Mouse (Mus musculus): Measurements from ENCODE around the gene Ppcdc. TPM values are rescaled to one million over a fixed set of nuclear protein-coding genes. Genes with fewer than 3 reads are reported as not detected.

Ppcdc gene
- polyA plus RNA-seq, 1 experiment from 2014 or later = 22.5 TPM

DNA sequence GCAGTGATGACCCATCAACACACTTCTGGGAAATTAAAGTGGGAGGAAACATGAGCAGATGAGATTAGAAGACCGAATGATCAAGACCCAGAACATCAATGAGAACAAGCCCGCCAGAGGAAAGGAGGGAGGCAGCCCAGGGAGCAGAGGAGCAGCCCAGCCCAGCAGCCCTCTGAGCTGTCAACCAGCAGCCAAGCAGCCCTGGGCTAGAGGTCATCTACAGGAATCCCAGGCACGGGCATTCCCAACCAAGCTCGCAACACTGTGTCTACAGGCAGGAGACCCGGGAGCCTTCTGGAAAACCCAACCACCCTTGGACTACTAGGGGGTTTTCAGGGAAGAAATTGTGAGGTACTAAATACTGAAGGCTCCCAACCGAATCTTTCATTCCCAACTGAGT is 15.9 kb downstream of the Ppcdc start:
- WGBS = 82% methylated on average over 6 of the region's 6 CpGs
- H3K4me2 ChIP-seq (ENCODE audit: low read depth) = no peak overlapping the region

DNA sequence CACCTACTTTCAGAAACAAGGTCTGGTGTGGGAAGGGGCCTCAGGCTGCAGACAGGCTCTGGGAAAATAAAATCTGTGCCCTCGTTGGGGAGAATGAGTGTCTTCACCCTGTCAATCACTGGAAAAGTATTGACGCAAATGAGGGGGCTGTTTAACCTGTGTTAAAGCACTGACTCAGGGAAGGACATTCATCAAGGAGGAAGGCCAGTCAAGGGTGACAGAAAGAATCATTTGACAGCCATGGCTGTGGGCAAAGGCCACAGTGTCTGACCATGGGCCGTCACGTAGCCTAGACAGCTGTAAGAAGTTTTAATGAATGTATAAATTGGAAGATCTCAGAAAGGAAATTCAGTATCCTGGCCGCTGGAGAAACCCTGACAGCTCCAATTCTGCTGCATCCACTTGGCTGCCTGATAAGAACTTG is 18.2 kb downstream of the Ppcdc start:
- no peak overlapping the region for H3K4me2 ChIP-seq (ENCODE audit: low read depth)
- no peak overlapping the region; the same call in 1 of the 2 replicates for H3K9ac ChIP-seq (ENCODE audit: low read length)
- ATAC-seq (ENCODE audit: insufficient read depth, low FRiP score, low TSS enrichment) = no peak
- H3K36me3 ChIP-seq (ENCODE audit: control insufficient read depth, insufficient read depth, low read length) = no peaks in the 10 kb centered on the region
- WGBS = 62% methylated on average over 5 of the region's 5 CpGs
- no peak overlapping the region for H3K27ac ChIP-seq (ENCODE audit: low read depth, low read length)
- H3K27me3 ChIP-seq (ENCODE audit: control insufficient read depth, insufficient read depth, low read length) = no peaks in the 10 kb centered on the region
- no peaks in the 10 kb centered on the region; the same call in 1 of the 2 replicates for H3K4me1 ChIP-seq (ENCODE audit: control insufficient read depth, insufficient read depth, low read length)
- H3K4me3 ChIP-seq (ENCODE audit: low read depth, low read length) = no peak overlapping the region
- H3K9me3 ChIP-seq (ENCODE audit: control insufficient read depth, low read length) = no peaks in the 10 kb centered on the region
- DNase-seq (ENCODE audit: low spot score) = no peak

More for the DNA sequence above, 15.9 kb downstream of the Ppcdc start:
- no peak overlapping the region for H3K9ac ChIP-seq (ENCODE audit: low read length)
- H3K9me3 ChIP-seq (ENCODE audit: control insufficient read depth, low read length) = no peaks in the 10 kb centered on the region
- no peak overlapping the region for H3K4me3 ChIP-seq (ENCODE audit: low read depth, low read length)
- H3K27ac ChIP-seq (ENCODE audit: low read depth, low read length) = no peak overlapping the region
- no peak for DNase-seq (ENCODE audit: low spot score)
- no peaks in the 10 kb centered on the region for H3K36me3 ChIP-seq (ENCODE audit: control insufficient read depth, insufficient read depth, low read length)
- no peaks in the 10 kb centered on the region for H3K27me3 ChIP-seq (ENCODE audit: control insufficient read depth, insufficient read depth, low read length)
- no peaks in the 10 kb centered on the region; the same call in 1 of the 2 replicates for H3K4me1 ChIP-seq (ENCODE audit: control insufficient read depth, insufficient read depth, low read length)
- no peak for ATAC-seq (ENCODE audit: insufficient read depth, low FRiP score, low TSS enrichment)

DNA sequence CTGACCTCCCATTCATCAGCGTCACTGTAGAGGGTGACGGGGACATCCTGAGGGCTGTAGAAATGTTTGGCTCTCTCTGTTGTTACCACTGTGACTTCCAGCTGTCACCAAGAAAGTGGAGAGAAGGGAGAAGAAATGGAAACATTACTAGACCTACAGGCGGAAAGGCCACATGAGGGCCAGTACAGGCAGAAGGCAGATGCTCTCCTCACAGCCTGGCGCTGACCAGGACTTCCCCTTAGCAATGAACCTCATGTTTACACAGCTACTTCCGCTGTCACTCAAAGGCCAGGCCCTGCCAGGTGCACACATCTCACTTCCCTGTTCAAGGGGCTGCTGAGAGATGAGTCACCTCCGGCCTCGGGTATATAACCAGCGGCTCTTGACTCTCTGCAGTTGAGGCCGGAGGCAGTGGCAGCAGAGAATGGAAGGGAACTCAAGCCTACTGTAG is 18.8 kb downstream of the Ppcdc start:
- H3K9ac ChIP-seq (ENCODE audit: low read length) = no peak overlapping the region
- H3K9me3 ChIP-seq (ENCODE audit: control insufficient read depth, low read length) = no peaks in the 10 kb centered on the region
- no peak for DNase-seq (ENCODE audit: low spot score)
- H3K27me3 ChIP-seq (ENCODE audit: control insufficient read depth, insufficient read depth, low read length) = no peaks in the 10 kb centered on the region
- no peak overlapping the region for H3K4me2 ChIP-seq (ENCODE audit: low read depth)
- H3K4me1 ChIP-seq (ENCODE audit: control insufficient read depth, insufficient read depth, low read length) = no peaks in the 10 kb centered on the region; the same call in 1 of the 2 replicates
- WGBS = 54% methylated on average over 9 of the region's 9 CpGs
- H3K27ac ChIP-seq (ENCODE audit: low read depth, low read length) = no peak overlapping the region
- H3K4me3 ChIP-seq (ENCODE audit: low read depth, low read length) = no peak overlapping the region
- ATAC-seq (ENCODE audit: insufficient read depth, low FRiP score, low TSS enrichment) = no peak
- no peaks in the 10 kb centered on the region for H3K36me3 ChIP-seq (ENCODE audit: control insufficient read depth, insufficient read depth, low read length)

DNA sequence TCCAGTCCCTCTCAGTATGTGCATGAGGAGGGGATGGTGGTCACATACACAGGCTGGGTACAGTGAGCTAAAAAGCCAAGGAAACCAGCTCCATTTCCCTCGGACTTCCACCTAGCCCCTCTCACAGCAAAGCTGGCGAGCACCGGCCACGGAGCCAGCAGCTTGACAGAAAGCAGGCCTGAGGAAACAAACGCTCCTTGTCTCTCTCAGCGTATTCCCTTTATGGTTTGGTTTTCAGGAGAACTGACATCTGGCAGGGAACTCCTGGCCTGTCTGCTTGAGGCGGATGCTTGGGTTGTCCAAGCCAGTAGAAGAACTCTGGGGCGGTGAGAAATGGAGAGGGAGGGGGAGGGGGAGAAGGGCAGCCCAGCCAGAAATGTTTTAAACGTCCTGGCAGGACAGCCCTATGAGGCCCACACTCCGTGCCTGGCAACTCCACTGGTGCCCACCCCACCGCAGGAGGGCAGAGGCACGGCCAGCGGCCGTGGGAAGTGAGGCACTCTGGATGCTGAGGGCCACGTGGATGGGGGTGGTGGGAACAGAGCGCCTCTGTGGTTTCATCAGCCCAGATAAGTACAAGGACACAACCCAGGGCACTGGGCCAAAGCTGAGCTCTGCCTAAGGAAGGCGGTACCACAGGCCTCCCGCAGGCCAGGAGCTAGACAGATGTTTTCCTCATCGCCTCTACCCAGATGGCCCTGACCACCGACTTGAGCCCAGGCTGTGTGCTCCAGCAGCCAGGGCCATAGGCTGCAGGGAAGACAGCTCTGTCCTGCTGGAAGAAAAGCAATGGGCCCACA is 19.4 kb downstream of the Ppcdc start:
- Histone ChIP-seq H3K4me1 (ENCODE audit: control insufficient read depth, insufficient read depth, low read length) (no peaks in the 10 kb centered on the region; the same call in 1 of the 2 replicates), H3K4me3 (ENCODE audit: low read depth, low read length) (no peak overlapping the region), H3K36me3 (ENCODE audit: control insufficient read depth, insufficient read depth, low read length) (no peaks in the 10 kb centered on the region), H3K27ac (ENCODE audit: low read depth, low read length) (peak overlapping the region; percentile 36; the same call in 1 of the 2 replicates), H3K9ac (ENCODE audit: low read length) (peak overlapping the region; percentile 8; the same call in 1 of the 2 replicates), H3K27me3 (ENCODE audit: control insufficient read depth, insufficient read depth, low read length) (no peaks in the 10 kb centered on the region), H3K9me3 (ENCODE audit: control insufficient read depth, low read length) (no peaks in the 10 kb centered on the region), H3K4me2 (ENCODE audit: low read depth) (no peak overlapping the region)
- 51% methylated on average over 20 of the region's 20 CpGs for WGBS
- ATAC-seq (ENCODE audit: insufficient read depth, low FRiP score, low TSS enrichment) (no peak), DNase-seq (ENCODE audit: low spot score) (peak; percentile 33)

DNA sequence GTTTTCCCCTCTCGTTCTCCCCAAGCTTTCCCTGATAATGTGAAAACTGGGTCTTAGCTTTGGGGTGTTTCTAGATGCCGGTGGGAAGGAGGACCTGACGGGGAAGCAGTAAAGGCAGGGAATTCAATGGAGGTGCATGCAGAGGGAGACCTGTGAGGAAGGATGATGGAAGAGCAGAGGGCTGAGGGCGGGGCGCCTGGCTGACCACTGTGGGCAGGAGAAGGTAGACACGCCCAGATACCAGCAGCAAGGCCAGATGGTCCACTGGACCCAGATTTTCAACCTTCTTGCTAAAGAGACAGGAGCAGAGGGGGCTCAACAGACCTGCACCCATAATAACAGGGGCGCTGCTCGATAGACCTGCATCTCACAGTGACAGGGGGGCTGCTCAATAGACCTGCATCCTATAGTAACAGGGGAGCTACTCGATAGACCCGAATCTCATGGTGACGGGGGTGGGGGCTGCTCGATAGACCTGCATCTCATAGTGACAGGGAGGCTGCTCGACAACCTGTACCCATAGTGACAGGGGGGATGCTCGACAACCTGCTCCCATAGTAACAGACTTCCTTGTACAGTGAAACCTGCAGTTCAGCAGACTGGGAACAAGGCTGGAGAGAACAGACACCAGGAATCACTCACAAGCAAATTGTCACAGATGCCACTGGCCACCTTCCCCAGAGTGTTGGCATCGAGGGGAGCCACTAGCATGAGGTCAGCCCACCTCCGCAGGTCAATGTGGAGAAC is 20.2 kb downstream of the Ppcdc start:
- DNase-seq (ENCODE audit: low spot score) = no peak
- Histone ChIP-seq H3K4me3 (ENCODE audit: low read depth, low read length) (no peak overlapping the region), H3K27me3 (ENCODE audit: control insufficient read depth, insufficient read depth, low read length) (no peaks in the 10 kb centered on the region), H3K9ac (ENCODE audit: low read length) (no peak overlapping the region), H3K4me1 (ENCODE audit: control insufficient read depth, insufficient read depth, low read length) (no peaks in the 10 kb centered on the region; the same call in 1 of the 2 replicates), H3K27ac (ENCODE audit: low read depth, low read length) (no peak overlapping the region), H3K9me3 (ENCODE audit: control insufficient read depth, low read length) (no peaks in the 10 kb centered on the region), H3K4me2 (ENCODE audit: low read depth) (no peak overlapping the region), H3K36me3 (ENCODE audit: control insufficient read depth, insufficient read depth, low read length) (no peaks in the 10 kb centered on the region)
- no peak for ATAC-seq (ENCODE audit: insufficient read depth, low FRiP score, low TSS enrichment)
- 87% methylated on average over 16 of the region's 16 CpGs for WGBS

DNA sequence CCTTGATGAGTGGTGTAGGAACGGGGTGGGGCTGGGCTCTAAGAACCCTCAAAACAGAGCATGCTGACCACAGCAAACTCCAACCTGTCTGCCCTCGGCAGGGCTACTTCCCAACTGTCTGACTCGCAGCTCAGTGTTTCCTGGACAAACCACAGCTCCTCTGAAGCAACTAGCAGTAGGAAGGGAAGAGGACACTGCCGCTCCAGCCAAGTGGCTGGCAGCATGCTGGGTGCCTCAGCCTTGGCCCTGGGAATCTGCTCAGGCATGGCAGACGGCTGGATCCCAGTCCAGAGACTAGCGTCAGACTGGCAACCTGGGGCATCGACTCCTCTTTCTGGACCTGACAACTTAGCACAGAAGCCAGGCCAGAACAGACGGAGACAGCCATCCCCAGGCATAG is 22.6 kb downstream of the Ppcdc start:
- H3K27me3 ChIP-seq (ENCODE audit: control insufficient read depth, insufficient read depth, low read length) = no peaks in the 10 kb centered on the region
- no peaks in the 10 kb centered on the region for H3K36me3 ChIP-seq (ENCODE audit: control insufficient read depth, insufficient read depth, low read length)
- DNase-seq (ENCODE audit: low spot score) (no peak), ATAC-seq (ENCODE audit: insufficient read depth, low FRiP score, low TSS enrichment) (no peak)
- H3K4me2 ChIP-seq (ENCODE audit: low read depth) = no peak overlapping the region
- H3K4me1 ChIP-seq (ENCODE audit: control insufficient read depth, insufficient read depth, low read length) = no peaks in the 10 kb centered on the region; the same call in 1 of the 2 replicates
- no peak overlapping the region for H3K27ac ChIP-seq (ENCODE audit: low read depth, low read length)
- 80% methylated on average over 8 of the region's 8 CpGs for WGBS
- H3K4me3 ChIP-seq (ENCODE audit: low read depth, low read length) = no peak overlapping the region
- no peaks in the 10 kb centered on the region for H3K9me3 ChIP-seq (ENCODE audit: control insufficient read depth, low read length)
- no peak overlapping the region for H3K9ac ChIP-seq (ENCODE audit: low read length)

DNA sequence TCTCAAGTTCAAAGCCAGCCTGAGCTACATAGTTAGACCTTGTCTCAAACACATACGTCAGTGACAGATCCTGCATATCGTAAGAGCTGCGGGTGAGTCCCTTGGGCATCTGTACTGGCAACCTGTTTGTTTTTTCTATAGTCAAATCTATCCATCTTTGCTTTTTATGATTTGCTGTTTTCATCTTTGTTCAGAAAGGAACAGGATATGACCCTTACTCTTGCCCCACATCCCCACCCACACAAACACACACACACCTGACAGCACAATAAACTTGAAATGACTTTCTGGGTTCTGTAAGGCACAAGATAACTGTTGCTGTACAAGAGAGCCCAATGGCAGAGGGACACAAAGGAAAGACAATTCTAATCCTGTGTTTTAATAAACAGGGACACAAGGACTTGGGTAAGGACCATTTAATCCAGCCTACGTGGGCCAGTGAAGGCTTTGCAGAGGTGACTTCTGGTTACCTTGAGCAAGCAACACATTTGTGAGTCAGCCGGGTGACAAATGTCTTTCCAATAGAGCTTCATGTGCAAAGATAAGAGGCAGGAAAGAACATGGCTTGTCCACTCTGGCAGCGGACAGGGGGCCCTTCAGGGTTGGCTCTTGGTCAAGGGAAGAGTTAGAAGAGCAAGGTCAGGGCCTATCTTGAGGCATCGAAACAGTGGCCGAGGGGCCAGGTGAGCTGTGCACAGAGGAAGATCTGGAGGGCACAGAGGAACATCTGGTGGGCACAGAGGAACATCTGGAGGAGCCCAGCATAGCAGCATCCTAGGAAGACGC is 32.6 kb downstream of the Ppcdc start:
- no peaks in the 10 kb centered on the region for H3K4me1 ChIP-seq (ENCODE audit: control insufficient read depth, insufficient read depth, low read length)
- WGBS = 92% methylated on average over 9 of the region's 9 CpGs
- ATAC-seq (ENCODE audit: insufficient read depth, low FRiP score, low TSS enrichment) (no peak), DNase-seq (ENCODE audit: low spot score) (no peak)
- no peaks in the 10 kb centered on the region for H3K36me3 ChIP-seq (ENCODE audit: control insufficient read depth, insufficient read depth, low read length)
- no peak overlapping the region for H3K9ac ChIP-seq (ENCODE audit: low read length)
- no peaks in the 10 kb centered on the region for H3K27me3 ChIP-seq (ENCODE audit: control insufficient read depth, insufficient read depth, low read length)
- H3K4me3 ChIP-seq (ENCODE audit: low read depth, low read length) = no peak overlapping the region
- no peak overlapping the region for H3K27ac ChIP-seq (ENCODE audit: low read depth, low read length)
- H3K4me2 ChIP-seq (ENCODE audit: low read depth) = no peak overlapping the region
- no peaks in the 10 kb centered on the region for H3K9me3 ChIP-seq (ENCODE audit: control insufficient read depth, low read length)

DNA sequence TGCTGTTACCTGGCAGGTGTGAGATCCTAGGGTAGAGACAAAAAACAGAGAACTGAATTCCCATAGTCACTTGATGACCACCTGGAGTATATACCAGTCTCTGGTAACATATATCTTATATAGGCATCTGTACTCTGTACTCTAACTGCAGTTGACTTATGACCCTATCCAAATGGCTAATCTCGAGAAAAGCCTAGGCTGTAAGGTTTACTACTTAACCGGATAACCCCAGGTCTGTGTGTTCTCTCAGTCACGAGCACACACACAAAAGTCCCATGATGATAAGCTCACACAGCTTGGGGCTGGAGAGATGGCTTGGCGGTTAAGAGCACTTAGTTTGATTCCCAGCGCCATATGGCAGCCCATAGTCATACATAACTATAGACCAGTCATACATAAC is 33.5 kb downstream of the Ppcdc start:
- no peaks in the 10 kb centered on the region for H3K9me3 ChIP-seq (ENCODE audit: control insufficient read depth, low read length)
- H3K4me1 ChIP-seq (ENCODE audit: control insufficient read depth, insufficient read depth, low read length) = no peaks in the 10 kb centered on the region
- H3K27ac ChIP-seq (ENCODE audit: low read depth, low read length) = no peak overlapping the region
- DNase-seq (ENCODE audit: low spot score) = no peak
- WGBS = 90% methylated on average over 5 of the region's 5 CpGs
- no peak for ATAC-seq (ENCODE audit: insufficient read depth, low FRiP score, low TSS enrichment)
- H3K27me3 ChIP-seq (ENCODE audit: control insufficient read depth, insufficient read depth, low read length) = no peaks in the 10 kb centered on the region
- H3K36me3 ChIP-seq (ENCODE audit: control insufficient read depth, insufficient read depth, low read length) = no peaks in the 10 kb centered on the region
- H3K9ac ChIP-seq (ENCODE audit: low read length) = no peak overlapping the region
- no peak overlapping the region for H3K4me2 ChIP-seq (ENCODE audit: low read depth)
- no peak overlapping the region for H3K4me3 ChIP-seq (ENCODE audit: low read depth, low read length)
